Mouse (Mus musculus): Measurements from ENCODE around the gene Tpst1.
A peak's percentile ranks its signal among the peaks of the same experiment; 100 is the strongest.

Tpst1 gene

GRCm38 (mm10) chr5:130142041-130142440 lies 68.9 kb downstream of the Tpst1 start:
- no peak for DNase-seq (ENCODE audit: extremely low read depth, low read depth, low spot score)

- no peak for DNase-seq (ENCODE audit: extremely low read depth, low read depth, low spot score)
Measured at GRCm38 (mm10) chr5:130143101-130143500, 70.0 kb downstream of the Tpst1 start.

- DNase-seq (ENCODE audit: extremely low read depth, low read depth, low spot score), result no peak
Measured at GRCm38 (mm10) chr5:130143977-130144333, 70.8 kb downstream of the Tpst1 start.

GRCm38 (mm10) chr5:130144334-130145312 lies 71.5 kb downstream of the Tpst1 start, which contains the start of gene Kctd7:
TSS of gene Kctd7 (plus strand) at chr5:130144861.
- peak; percentile 67 for DNase-seq (ENCODE audit: extremely low read depth, low read depth, low spot score)

- no peak for DNase-seq (ENCODE audit: extremely low read depth, low read depth, low spot score)
Measured at GRCm38 (mm10) chr5:130145961-130146360, 72.8 kb downstream of the Tpst1 start.

- DNase-seq (ENCODE audit: extremely low read depth, low read depth, low spot score), result no peak
Measured at GRCm38 (mm10) chr5:130149726-130150310, 76.7 kb downstream of the Tpst1 start.

- no peak for DNase-seq (ENCODE audit: extremely low read depth, low read depth, low spot score)
Measured at GRCm38 (mm10) chr5:130154286-130154685, 81.2 kb downstream of the Tpst1 start.

- DNase-seq (ENCODE audit: extremely low read depth, low read depth, low spot score), result no peak
Measured at GRCm38 (mm10) chr5:130158545-130158944, 85.4 kb downstream of the Tpst1 start.

- DNase-seq (ENCODE audit: extremely low read depth, low read depth, low spot score), result no peak
Measured at GRCm38 (mm10) chr5:130159761-130160201, 86.7 kb downstream of the Tpst1 start.

GRCm38 (mm10) chr5:130163670-130164069 lies 90.5 kb downstream of the Tpst1 start:
- DNase-seq (ENCODE audit: extremely low read depth, low read depth, low spot score), result no peak

- no peak for DNase-seq (ENCODE audit: extremely low read depth, low read depth, low spot score)
Measured at GRCm38 (mm10) chr5:130165213-130165612, 92.1 kb downstream of the Tpst1 start.

- no peak for DNase-seq (ENCODE audit: extremely low read depth, low read depth, low spot score)
Measured at GRCm38 (mm10) chr5:130169109-130169508, 96.0 kb downstream of the Tpst1 start.

GRCm38 (mm10) chr5:130170666-130171422 lies 97.7 kb downstream of the Tpst1 start:
- DNase-seq (ENCODE audit: extremely low read depth, low read depth, low spot score), result no peak

GRCm38 (mm10) chr5:130171423-130171954 lies 98.4 kb downstream of the Tpst1 start, which contains the start of gene Rabgef1:
TSS of gene Rabgef1 (plus strand) at chr5:130171798.
- DNase-seq (ENCODE audit: extremely low read depth, low read depth, low spot score), result no peak

- DNase-seq (ENCODE audit: extremely low read depth, low read depth, low spot score), result no peak
Measured at GRCm38 (mm10) chr5:130171956-130172601, 99.0 kb downstream of the Tpst1 start.

GRCm38 (mm10) chr5:130173012-130173411 lies 99.9 kb downstream of the Tpst1 start:
- DNase-seq (ENCODE audit: extremely low read depth, low read depth, low spot score), result no peak

GRCm38 (mm10) chr5:130177871-130178270 lies 104.7 kb downstream of the Tpst1 start:
- no peak for DNase-seq (ENCODE audit: extremely low read depth, low read depth, low spot score)

- no peak for DNase-seq (ENCODE audit: extremely low read depth, low read depth, low spot score)
Measured at GRCm38 (mm10) chr5:130180362-130180761, 107.2 kb downstream of the Tpst1 start.

- no peak for DNase-seq (ENCODE audit: extremely low read depth, low read depth, low spot score)
Measured at GRCm38 (mm10) chr5:130181740-130182540, 108.8 kb downstream of the Tpst1 start.

- no peak for DNase-seq (ENCODE audit: extremely low read depth, low read depth, low spot score)
Measured at GRCm38 (mm10) chr5:130182541-130182821, 109.4 kb downstream of the Tpst1 start.
